Mouse (Mus musculus) bone marrow, adult 2 months (tissue): Measurements from ENCODE around the gene Gm28042. TPM values are rescaled to one million over a fixed set of nuclear protein-coding genes. Genes with fewer than 3 reads are reported as not detected.

Source experiments
- H3K27ac ChIP-seq: fragments of 200-500 bp; 2 replicates; pipeline ENCODE4 v1.5.1; 2012; ENCODE audit warnings: low read depth, mild to moderate bottlenecking, control low read depth, inconsistent platforms, low read length; ENCODE audit not compliant: control insufficient read depth, poor library complexity, insufficient read depth
- H3K4me1 ChIP-seq: fragments of 200-500 bp; 2 replicates; pipeline ENCODE4 v1.6.1; 2011; ENCODE audit warnings: low read length; ENCODE audit not compliant: control insufficient read depth, insufficient read depth
- H3K4me3 ChIP-seq: fragments of 200-500 bp; replicated peaks from 2 replicates; pipeline ENCODE3; 2011; ENCODE audit warnings: mild to moderate bottlenecking, low read depth, low read length, control low read depth; ENCODE audit not compliant: control insufficient read depth
- CTCF ChIP-seq: fragments of 200-500 bp; IDR thresholded peaks from 2 replicates; pipeline ENCODE4 v1.5.1; 2011; ENCODE audit warnings: low read length, control low read depth; ENCODE audit not compliant: control insufficient read depth, insufficient read depth
- POLR2A ChIP-seq: fragments of 200-500 bp; IDR thresholded peaks from 2 replicates; pipeline ENCODE4 v1.6.1; 2011; ENCODE audit warnings: low read depth, mild to moderate bottlenecking, control low read depth, low read length, borderline replicate concordance; ENCODE audit not compliant: control insufficient read depth
- WGBS: fragments of 180-500 bp; shearing (Covaris S2); methylation state at CpG from one replicate; pipeline ENCODE4 v1.1.7; 2018; 5-methylcytosine and 5-hydroxymethylcytosine counted together
- polyA plus RNA-seq: library from polyadenylated mRNA; stranded (reverse); fragments of >200 nt; gene quantifications from 2 replicates; pipeline ENCODE4 v1.2.4, GENCODE M21; 2011; ENCODE audit warnings: low replicate concordance; ENCODE audit not compliant: missing spikeins, insufficient read depth, insufficient read length

Gm28042 gene
- polyA plus RNA-seq, 1 experiment: 1.5 TPM

DNA sequence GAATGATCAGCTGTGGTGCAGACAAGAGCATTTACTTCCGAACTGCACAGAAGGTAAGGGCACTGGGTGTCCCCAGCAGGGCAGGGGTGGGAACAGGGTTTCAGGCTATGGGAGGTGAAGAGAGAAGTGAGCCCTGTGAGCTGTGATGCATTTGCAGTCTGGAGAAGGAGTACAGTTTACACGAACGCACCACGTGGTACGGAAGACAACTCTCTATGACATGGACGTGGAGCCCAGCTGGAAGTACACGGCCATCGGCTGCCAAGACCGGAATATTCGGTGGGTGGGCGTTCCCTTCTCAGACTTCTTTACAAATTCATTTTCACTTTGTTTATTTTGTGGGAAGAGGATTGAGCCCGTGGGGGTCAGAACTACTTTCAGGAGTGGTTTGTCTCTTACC lies 9.7 kb upstream of the Gm28042 start:
- no peak for TF ChIP-seq POLR2A
- TF ChIP-seq CTCF: no peak
- WGBS: 90% methylated on average over 12 of the region's 12 CpGs
- H3K4me3 ChIP-seq: no peak overlapping the region
- H3K4me1 ChIP-seq: no peaks in the 10 kb centered on the region
- no peak overlapping the region for H3K27ac ChIP-seq

DNA sequence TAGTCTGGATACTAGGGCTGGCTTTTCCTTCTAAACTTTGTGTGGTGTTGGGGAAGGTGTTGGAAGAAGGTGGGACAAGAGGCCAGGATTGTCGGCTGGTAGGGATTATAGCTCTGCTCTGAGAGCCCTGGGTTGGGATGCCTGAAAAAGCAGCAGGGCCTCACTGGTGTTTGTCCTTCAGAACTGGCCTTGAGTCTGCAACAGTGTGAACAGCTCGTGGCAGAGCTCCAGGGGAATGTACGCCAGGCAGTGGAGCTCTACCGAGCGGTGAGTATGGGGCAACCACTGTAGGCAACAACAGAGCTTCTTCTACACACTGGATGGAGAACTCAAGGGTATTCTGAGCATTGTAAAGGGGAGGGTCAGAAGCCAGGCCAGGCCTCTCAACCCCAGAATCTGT lies 3.0 kb upstream of the Gm28042 start:
- Histone ChIP-seq H3K4me1 (peaks cover 2% of the 10 kb centered on the region; the same call in 1 of the 2 replicates), H3K4me3 (no peak overlapping the region), H3K27ac (no peak overlapping the region)
- no peak for TF ChIP-seq CTCF
- TF ChIP-seq POLR2A: no peak
- WGBS: 80% methylated on average over 5 of the region's 5 CpGs

DNA sequence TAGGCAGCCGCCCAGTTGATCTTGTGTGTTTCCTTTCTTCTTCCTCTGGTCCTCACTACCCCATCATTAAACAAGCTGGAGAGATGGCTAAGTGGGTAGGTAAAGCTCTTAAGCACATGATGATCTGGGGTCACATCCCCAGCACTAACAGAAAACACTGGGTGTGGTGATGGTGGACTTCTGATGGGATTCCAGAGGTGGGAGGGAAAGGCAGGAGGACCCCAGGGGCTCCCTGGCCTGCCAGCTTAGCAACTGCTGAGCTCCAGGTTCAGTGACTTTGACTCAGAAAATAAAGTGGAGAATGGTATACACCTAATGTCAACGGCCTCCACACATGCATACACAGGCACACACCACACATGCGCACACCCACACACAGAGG lies 648 bp downstream of the Gm28042 start:
- 53% methylated on average over 3 of the region's 3 CpGs for WGBS
- no peak for TF ChIP-seq POLR2A
- Histone ChIP-seq H3K27ac (no peak overlapping the region), H3K4me1 (peaks cover 2% of the 10 kb centered on the region; the same call in 1 of the 2 replicates), H3K4me3 (peak overlapping the region; percentile 79)

DNA sequence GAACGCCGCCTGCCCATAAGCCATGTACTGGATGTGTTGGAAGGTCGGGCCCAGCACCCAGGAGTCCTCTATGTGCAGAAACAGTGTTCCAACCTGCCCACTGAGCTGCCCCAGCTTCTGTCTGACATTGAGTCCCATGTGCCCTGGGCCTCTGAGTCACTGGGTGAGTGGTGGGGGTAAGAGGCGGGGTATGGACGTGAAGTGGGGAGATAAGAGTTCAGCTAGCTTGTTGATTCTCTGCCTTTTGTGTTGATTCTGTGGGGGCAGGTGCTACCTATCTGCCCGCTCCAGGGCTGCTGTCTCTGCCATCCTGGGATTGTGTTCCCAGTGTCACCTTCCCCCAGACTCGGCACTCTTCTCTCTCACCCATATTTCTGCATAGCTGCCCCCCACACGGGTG lies 3.1 kb downstream of the Gm28042 start:
- TF ChIP-seq POLR2A (no peak), CTCF (no peak)
- Histone ChIP-seq H3K4me3 (no peak overlapping the region), H3K27ac (no peak overlapping the region), H3K4me1 (peaks cover 2% of the 10 kb centered on the region; the same call in 1 of the 2 replicates)
- 76% methylated on average over 8 of the region's 8 CpGs for WGBS

- WGBS: 76% methylated on average over 12 of the region's 12 CpGs
- no peak within 1 kb of the TSS for H3K27ac ChIP-seq
- H3K4me1 ChIP-seq: peaks cover 1% of the 10 kb centered on the region; the same call in 1 of the 2 replicates
- H3K4me3 ChIP-seq: no peak within 1 kb of the TSS
- no peak for TF ChIP-seq POLR2A
- no peak for TF ChIP-seq CTCF
These were observed 5.6 kb downstream of the Gm28042 start, which contains the start of gene Pla2g4b for GRCm38 (mm10) chr2:120032726-120033467. Pla2g4b (plus strand) TSS chr2:120033417.

DNA sequence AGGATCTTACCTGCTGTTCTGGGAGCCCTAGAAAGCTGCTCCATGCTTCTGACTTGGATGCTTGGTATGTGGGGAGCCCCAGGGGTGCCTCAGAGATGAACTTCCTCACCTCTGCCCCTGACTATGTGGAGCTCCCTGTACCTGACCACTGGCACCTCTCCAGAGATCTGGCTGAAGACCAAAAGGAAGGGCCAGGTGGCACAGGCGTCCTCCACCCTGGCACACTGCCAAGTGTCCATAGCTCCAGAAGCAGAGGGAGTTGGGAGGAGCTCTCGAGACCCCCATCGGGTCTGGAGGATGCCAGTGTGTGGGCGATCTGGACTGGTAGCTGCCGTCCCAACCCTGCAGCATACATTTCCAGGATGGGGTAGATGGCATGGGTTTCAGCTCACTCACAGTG lies 6.4 kb downstream of the Gm28042 start:
- Histone ChIP-seq H3K4me1 (no peaks in the 10 kb centered on the region; the same call in 1 of the 2 replicates), H3K27ac (no peak overlapping the region), H3K4me3 (no peak overlapping the region)
- TF ChIP-seq POLR2A (no peak), CTCF (no peak)
- WGBS: 82% methylated on average over 5 of the region's 5 CpGs

GRCm38 (mm10) chr2:120037744-120038143 lies 10.5 kb downstream of the Gm28042 start:
- TF ChIP-seq CTCF: no peak
- TF ChIP-seq POLR2A: no peak
- Histone ChIP-seq H3K27ac (no peak overlapping the region), H3K4me3 (no peak overlapping the region), H3K4me1 (no peaks in the 10 kb centered on the region; the same call in 1 of the 2 replicates)
- WGBS: 24% methylated on average over 9 of the region's 9 CpGs

DNA sequence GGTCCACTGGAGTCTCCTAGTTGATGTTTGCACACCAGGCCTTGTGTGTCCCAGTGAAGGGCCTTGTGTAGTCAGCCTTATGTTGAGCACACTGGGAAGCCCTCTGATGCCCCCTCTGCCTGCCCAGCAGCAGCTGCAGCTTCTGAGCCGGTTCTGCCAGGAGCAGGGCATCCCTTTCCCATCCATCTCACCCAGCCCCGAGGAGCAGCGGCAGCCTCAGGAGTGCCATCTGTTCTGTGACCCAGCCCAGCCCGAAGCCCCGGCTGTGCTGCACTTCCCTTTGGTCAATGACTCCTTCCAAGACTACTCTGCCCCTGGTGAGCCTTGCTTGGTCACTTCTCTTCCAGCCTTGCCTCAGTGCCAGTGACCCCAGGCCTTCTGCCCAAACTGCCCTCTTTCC lies 13.7 kb downstream of the Gm28042 start:
- Histone ChIP-seq H3K4me1 (no peaks in the 10 kb centered on the region; the same call in 1 of the 2 replicates), H3K4me3 (no peak overlapping the region), H3K27ac (no peak overlapping the region)
- no peak for TF ChIP-seq CTCF
- TF ChIP-seq POLR2A: no peak
- 89% methylated on average over 5 of the region's 5 CpGs for WGBS
